Mouse (Mus musculus): ENCODE results near the gene Cldn10. TPM values are rescaled to one million over a fixed set of nuclear protein-coding genes. Genes with fewer than 3 reads are reported as not detected.
A peak's percentile ranks its signal among the peaks of the same experiment; 100 is the strongest.
"Not testable (repeated sequence)": the region's sequence is repeated elsewhere in the genome, so short reads cannot be mapped to it uniquely, and the experiment has no call there.

Cldn10 gene
- total RNA-seq, 1 experiment from 2014 or later, result 0.37 TPM

GRCm38 (mm10) chr14:118782241-118782640, 5.5 kb upstream of the Cldn10 start:
- DNase-seq, result no peak

GRCm38 (mm10) chr14:118783326-118783935, 4.3 kb upstream of the Cldn10 start:
- DNase-seq, result peak; percentile 56

GRCm38 (mm10) chr14:118790217-118790616, 2.5 kb downstream of the Cldn10 start:
- no peak for DNase-seq

GRCm38 (mm10) chr14:118792957-118793356, 5.2 kb downstream of the Cldn10 start:
- DNase-seq, result no peak

- DNase-seq, result no peak
Observed at GRCm38 (mm10) chr14:118793416-118793815, 5.7 kb downstream of the Cldn10 start.

GRCm38 (mm10) chr14:118794196-118794595, 6.5 kb downstream of the Cldn10 start:
- DNase-seq, result no peak

GRCm38 (mm10) chr14:118794893-118795292, 7.2 kb downstream of the Cldn10 start:
- DNase-seq, result no peak

- DNase-seq, result no peak
Observed at GRCm38 (mm10) chr14:118795915-118796693, 8.4 kb downstream of the Cldn10 start.

- no peak for DNase-seq
Observed at GRCm38 (mm10) chr14:118796694-118797058, 9.0 kb downstream of the Cldn10 start.

- no peak for DNase-seq
Observed at GRCm38 (mm10) chr14:118797270-118797669, 9.6 kb downstream of the Cldn10 start.

GRCm38 (mm10) chr14:118799918-118800317, 12.2 kb downstream of the Cldn10 start:
- no peak for DNase-seq

GRCm38 (mm10) chr14:118803936-118804335, 16.2 kb downstream of the Cldn10 start:
- DNase-seq, result no peak

GRCm38 (mm10) chr14:118804351-118804750, 16.6 kb downstream of the Cldn10 start:
- peak; percentile 28 for DNase-seq

GRCm38 (mm10) chr14:118807653-118808052, 19.9 kb downstream of the Cldn10 start:
- no peak for DNase-seq

- DNase-seq, result not testable (repeated sequence)
Observed at GRCm38 (mm10) chr14:118808183-118808582, 20.5 kb downstream of the Cldn10 start.

GRCm38 (mm10) chr14:118809686-118810085, 22.0 kb downstream of the Cldn10 start:
- peak; percentile 19 for DNase-seq

GRCm38 (mm10) chr14:118811256-118811655, 23.5 kb downstream of the Cldn10 start:
- not testable (repeated sequence) for DNase-seq

- no peak for DNase-seq
Observed at GRCm38 (mm10) chr14:118813111-118813510, 25.4 kb downstream of the Cldn10 start.

- peak; percentile 63 for DNase-seq
Observed at GRCm38 (mm10) chr14:118816503-118816902, 28.8 kb downstream of the Cldn10 start.

- peak; percentile 51 for DNase-seq
Observed at GRCm38 (mm10) chr14:118820111-118820510, 32.4 kb downstream of the Cldn10 start.

GRCm38 (mm10) chr14:118822816-118823215, 35.1 kb downstream of the Cldn10 start:
- no peak for DNase-seq

- no peak for DNase-seq
Observed at GRCm38 (mm10) chr14:118823313-118823712, 35.6 kb downstream of the Cldn10 start.

GRCm38 (mm10) chr14:118826346-118826745, 38.6 kb downstream of the Cldn10 start:
- DNase-seq, result no peak

Data from adrenal gland, postnatal 14 days (tissue).